Mouse (Mus musculus) neural tube, embryonic 15.5 days (tissue): ENCODE results near the gene Tspo. TPM values are rescaled to one million over a fixed set of nuclear protein-coding genes. Genes with fewer than 3 reads are reported as not detected.

ENCODE experiments used
- ATAC-seq: fragments of 200-750 bp; cut with Nextera tagmentation; 2 replicates; pipeline ENCODE4 v1.8.0; 2017; ENCODE audit warnings: mild to moderate bottlenecking, moderate TSS enrichment, moderate library complexity; ENCODE audit not compliant: low FRiP score
- H3K27ac ChIP-seq: fragments of 300-500 bp; sonication (generic); replicated peaks from 2 replicates; pipeline ENCODE4 v1.5.1; 2015; ENCODE audit warnings: mild to moderate bottlenecking, inconsistent platforms
- H3K27me3 ChIP-seq: fragments of 300-500 bp; sonication (generic); replicated peaks from 2 replicates; pipeline ENCODE4 v1.6.1; 2015; ENCODE audit warnings: inconsistent platforms
- H3K36me3 ChIP-seq: fragments of 300-500 bp; sonication (generic); 2 replicates; pipeline ENCODE4 v1.6.1; 2015; ENCODE audit warnings: inconsistent platforms
- H3K4me1 ChIP-seq: fragments of 300-500 bp; sonication (generic); 2 replicates; pipeline ENCODE4 v1.6.1; 2015; ENCODE audit warnings: inconsistent platforms
- H3K4me2 ChIP-seq: fragments of 300-500 bp; sonication (generic); 2 replicates; pipeline ENCODE4 v1.6.1; 2015; ENCODE audit warnings: inconsistent platforms, mild to moderate bottlenecking, moderate library complexity
- H3K4me3 ChIP-seq: fragments of 300-500 bp; sonication (generic); replicated peaks from 2 replicates; pipeline ENCODE4 v1.5.1; 2015; ENCODE audit warnings: mild to moderate bottlenecking, inconsistent platforms
- H3K9ac ChIP-seq: fragments of 300-500 bp; sonication (generic); replicated peaks from 2 replicates; pipeline ENCODE4 v1.6.1; 2015; ENCODE audit warnings: mild to moderate bottlenecking, inconsistent platforms
- H3K9me3 ChIP-seq: fragments of 300-500 bp; sonication (generic); replicated peaks from 2 replicates; pipeline ENCODE4 v1.6.1; 2016; ENCODE audit warnings: inconsistent platforms
- WGBS: fragments of 180-500 bp; shearing (Covaris S2); methylation state at CpG from one replicate; pipeline ENCODE4 v1.1.7; 2015; ENCODE audit warnings: mixed read lengths; 5-methylcytosine and 5-hydroxymethylcytosine counted together
- polyA plus RNA-seq: library from polyadenylated mRNA; unstranded; fragments of >200 nt; fragmentation: Nextera tagmentation; extraction: Ambion mirVana; gene quantifications from 2 replicates; pipeline ENCODE4 v1.2.1, GENCODE M21; 2015

The Tspo gene
- polyA plus RNA-seq, 1 experiment from 2014 or later = 9.6 TPM

- Histone ChIP-seq H3K9ac (no peak overlapping the region), H3K27ac (no peak overlapping the region), H3K4me3 (no peak overlapping the region), H3K36me3 (peaks cover 11% of the 10 kb centered on the region), H3K4me1 (peaks cover 40% of the 10 kb centered on the region), H3K27me3 (no peaks in the 10 kb centered on the region), H3K4me2 (peak overlapping the region; percentile 89; the same call in 1 of the 2 replicates), H3K9me3 (no peaks in the 10 kb centered on the region)
- 84% methylated on average over 8 of the region's 8 CpGs for WGBS
- ATAC-seq = no peak
Observed at GRCm38 (mm10) chr15:83592260-83593188, 29.1 kb downstream of the Tspo start.

DNA sequence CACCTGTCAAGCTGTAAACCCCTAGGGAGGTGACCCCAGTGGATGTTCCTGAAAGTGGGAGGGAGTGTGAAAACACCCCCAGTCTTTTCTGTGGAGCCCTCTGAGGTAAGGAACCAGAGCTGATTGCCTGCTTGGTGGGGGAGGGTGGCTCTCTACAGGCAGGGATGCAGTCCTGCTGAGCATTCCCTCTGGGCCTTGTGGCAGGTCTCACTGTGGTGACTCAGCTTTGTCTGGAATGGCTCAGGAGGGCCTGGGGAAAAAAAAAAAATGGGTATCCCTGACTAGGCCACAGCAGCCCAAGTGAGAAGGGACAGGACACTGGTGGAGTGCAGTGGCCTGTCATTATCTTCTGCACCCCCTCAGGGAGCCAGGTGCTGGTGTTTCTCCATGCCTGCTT is 29.8 kb downstream of the Tspo start:
- no peaks in the 10 kb centered on the region for H3K9me3 ChIP-seq
- peak overlapping the region; percentile 89 for H3K4me2 ChIP-seq
- peak overlapping the region; percentile 93 for H3K4me3 ChIP-seq
- ATAC-seq = no peak
- H3K4me1 ChIP-seq = peaks cover 40% of the 10 kb centered on the region
- H3K27ac ChIP-seq = no peak overlapping the region
- peaks cover 7% of the 10 kb centered on the region for H3K36me3 ChIP-seq
- H3K27me3 ChIP-seq = no peaks in the 10 kb centered on the region
- H3K9ac ChIP-seq = peak overlapping the region; percentile 85; the same call in 1 of the 2 replicates

DNA sequence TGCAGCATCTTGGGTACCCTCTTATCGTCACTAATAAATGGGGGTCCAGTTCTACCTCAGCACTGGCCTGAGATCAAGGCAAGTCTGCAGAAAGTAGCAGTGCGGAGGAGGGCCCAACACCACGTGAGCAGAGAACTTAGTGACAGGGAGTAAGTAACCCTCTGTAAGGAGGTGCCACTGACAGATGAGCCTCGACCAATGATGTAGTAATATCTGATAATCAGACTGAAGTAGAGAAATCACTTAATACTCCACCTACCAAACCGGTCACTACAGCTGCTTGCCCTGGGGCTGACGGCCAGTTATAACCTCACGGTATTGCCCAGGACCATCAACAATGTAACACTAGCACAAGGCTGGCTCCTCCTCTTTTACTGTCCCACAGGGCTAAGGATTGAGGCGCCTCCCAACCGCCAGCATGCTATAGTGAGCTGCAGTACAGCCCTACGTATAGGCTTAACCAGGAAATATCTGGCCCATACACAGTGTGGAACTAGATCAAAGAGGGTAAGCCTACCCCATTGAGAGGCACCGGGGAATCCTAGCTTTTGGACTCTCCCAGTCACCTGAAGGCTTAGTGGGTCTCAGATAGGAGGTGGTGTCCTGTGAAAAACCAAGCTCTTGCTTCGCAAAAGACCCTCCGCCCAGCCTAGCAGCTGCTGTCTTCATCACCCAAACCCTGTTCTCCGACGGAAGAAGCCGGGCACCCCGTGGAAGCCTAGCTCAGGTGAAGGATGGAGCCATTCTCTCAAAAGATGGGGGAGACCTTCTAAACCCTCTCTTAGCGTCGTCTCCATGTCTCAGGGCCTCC is 30.5 kb downstream of the Tspo start:
- Histone ChIP-seq H3K4me3 (peak overlapping the region; percentile 93), H3K27me3 (no peaks in the 10 kb centered on the region), H3K4me1 (peaks cover 40% of the 10 kb centered on the region), H3K27ac (peak overlapping the region; percentile 80; the same call in 1 of the 2 replicates), H3K4me2 (peak overlapping the region; percentile 89), H3K36me3 (no peaks in the 10 kb centered on the region; the same call in 1 of the 2 replicates), H3K9ac (peak overlapping the region; percentile 85), H3K9me3 (no peaks in the 10 kb centered on the region)
- ATAC-seq = peak; percentile 48
- 8% methylated on average over 19 of the region's 19 CpGs for WGBS

DNA sequence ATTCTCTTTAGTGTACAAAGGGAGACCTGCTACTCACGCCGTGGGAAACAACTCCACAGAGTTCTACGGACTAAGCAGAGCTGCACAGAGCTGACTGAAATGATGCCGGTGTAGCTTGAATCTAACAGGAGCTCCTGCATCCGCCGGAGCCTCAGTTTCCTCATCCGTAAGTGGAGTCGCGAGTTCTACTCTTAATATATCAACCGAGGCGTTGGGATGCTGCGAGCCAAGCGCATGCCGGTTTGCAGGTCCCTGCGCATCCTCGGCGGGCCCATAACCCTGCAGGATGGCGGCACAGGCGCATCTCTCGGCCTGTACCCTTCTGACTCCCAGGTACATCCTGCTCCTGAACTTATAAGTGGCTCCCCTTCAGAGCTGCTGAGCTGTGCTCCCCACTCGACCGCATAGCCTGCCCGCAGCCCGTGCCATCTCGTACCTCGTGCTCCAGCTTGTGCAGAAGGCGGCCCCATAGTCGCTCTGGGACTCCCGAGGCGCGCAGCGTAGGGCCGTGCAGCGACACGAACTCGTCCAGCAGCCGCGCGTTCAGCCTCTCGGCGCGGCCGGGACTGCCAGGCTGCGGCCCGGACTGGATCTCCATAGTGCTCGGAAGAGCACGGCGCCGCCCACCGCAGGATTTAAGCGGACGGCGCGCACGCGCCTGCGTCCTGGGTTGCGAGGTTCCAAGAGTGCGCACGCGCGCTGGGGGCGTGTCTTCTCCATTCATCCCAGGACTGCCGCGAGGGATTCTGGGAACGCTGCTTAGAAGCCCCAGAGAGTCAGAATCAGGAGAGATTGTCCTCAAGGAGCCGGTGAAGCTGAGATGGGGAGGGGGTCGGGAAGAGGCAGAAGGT is 31.3 kb downstream of the Tspo start, which contains the start of gene Ttll12:
Ttll12 (minus strand) TSS at position 645 of the 851 bp plus-strand sequence.
- ATAC-seq = peak; percentile 96
- Histone ChIP-seq H3K27me3 (no peaks in the 10 kb centered on the region), H3K4me1 (peaks cover 40% of the 10 kb centered on the region), H3K9ac (peak within 1 kb of the TSS; percentile 85), H3K36me3 (no peaks in the 10 kb centered on the region; the same call in 1 of the 2 replicates), H3K4me3 (peak within 1 kb of the TSS; percentile 93), H3K9me3 (no peaks in the 10 kb centered on the region), H3K4me2 (peak within 1 kb of the TSS; percentile 89), H3K27ac (peak within 1 kb of the TSS; percentile 80)
- WGBS = under 1% methylated on average over 68 of the region's 68 CpGs

DNA sequence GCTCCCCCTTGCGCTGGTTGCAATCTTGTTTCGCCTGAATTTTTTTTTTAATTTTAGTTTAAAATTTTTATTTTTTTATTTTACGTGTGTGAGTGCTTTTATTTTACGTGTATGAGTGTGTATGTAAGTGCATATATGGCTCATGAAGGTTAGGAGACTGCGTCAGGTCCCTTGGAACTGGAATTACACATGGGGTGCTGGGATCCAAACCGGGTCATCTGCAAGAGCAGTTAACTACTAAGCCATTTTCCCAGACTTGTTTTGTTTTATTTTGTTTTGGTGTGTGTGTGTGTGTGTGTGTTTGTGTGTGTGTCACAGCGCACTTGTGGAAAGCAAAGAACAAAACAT is 31.9 kb downstream of the Tspo start:
- H3K27me3 ChIP-seq = no peaks in the 10 kb centered on the region
- H3K9ac ChIP-seq = peak overlapping the region; percentile 47; the same call in 1 of the 2 replicates
- no peaks in the 10 kb centered on the region for H3K36me3 ChIP-seq
- H3K27ac ChIP-seq = peak overlapping the region; percentile 76
- peak; percentile 49 for ATAC-seq
- peak overlapping the region; percentile 89 for H3K4me2 ChIP-seq
- H3K4me1 ChIP-seq = peaks cover 40% of the 10 kb centered on the region
- WGBS = 34% methylated on average over 7 of the region's 7 CpGs
- H3K4me3 ChIP-seq = peak overlapping the region; percentile 93
- H3K9me3 ChIP-seq = no peaks in the 10 kb centered on the region

GRCm38 (mm10) chr15:83596833-83597232 is 33.4 kb downstream of the Tspo start:
- Histone ChIP-seq H3K27me3 (no peaks in the 10 kb centered on the region), H3K9me3 (no peaks in the 10 kb centered on the region), H3K9ac (no peak overlapping the region), H3K4me3 (no peak overlapping the region), H3K4me1 (peaks cover 33% of the 10 kb centered on the region), H3K27ac (no peak overlapping the region), H3K4me2 (no peak overlapping the region), H3K36me3 (no peaks in the 10 kb centered on the region)
- no peak for ATAC-seq
- 93% methylated on average over 4 of the region's 4 CpGs for WGBS

GRCm38 (mm10) chr15:83601185-83601584 is 37.8 kb downstream of the Tspo start:
- 79% methylated on average over 4 of the region's 4 CpGs for WGBS
- ATAC-seq = no peak
- H3K36me3 ChIP-seq = no peaks in the 10 kb centered on the region
- no peaks in the 10 kb centered on the region for H3K4me1 ChIP-seq
- H3K9me3 ChIP-seq = no peaks in the 10 kb centered on the region
- H3K4me3 ChIP-seq = no peak overlapping the region
- no peaks in the 10 kb centered on the region for H3K27me3 ChIP-seq
- no peak overlapping the region for H3K4me2 ChIP-seq
- no peak overlapping the region for H3K27ac ChIP-seq
- no peak overlapping the region for H3K9ac ChIP-seq

- Histone ChIP-seq H3K27ac (no peak overlapping the region), H3K4me3 (no peak overlapping the region), H3K36me3 (no peaks in the 10 kb centered on the region), H3K9me3 (no peaks in the 10 kb centered on the region), H3K4me1 (no peaks in the 10 kb centered on the region), H3K9ac (no peak overlapping the region), H3K27me3 (no peaks in the 10 kb centered on the region), H3K4me2 (no peak overlapping the region)
- no peak for ATAC-seq
- 80% methylated on average over 13 of the region's 13 CpGs for WGBS
Observed at GRCm38 (mm10) chr15:83602372-83603045, 39.1 kb downstream of the Tspo start.

GRCm38 (mm10) chr15:83603046-83603396 is 39.6 kb downstream of the Tspo start:
- 95% methylated on average over 1 of the region's 1 CpGs for WGBS
- H3K9ac ChIP-seq = no peak overlapping the region

GRCm38 (mm10) chr15:83603426-83603825 is 40.0 kb downstream of the Tspo start:
- Histone ChIP-seq H3K4me2 (no peak overlapping the region), H3K36me3 (no peaks in the 10 kb centered on the region), H3K4me1 (no peaks in the 10 kb centered on the region), H3K27me3 (no peaks in the 10 kb centered on the region), H3K9me3 (no peaks in the 10 kb centered on the region), H3K9ac (no peak overlapping the region), H3K27ac (no peak overlapping the region), H3K4me3 (no peak overlapping the region)
- no peak for ATAC-seq
- 95% methylated on average over 7 of the region's 7 CpGs for WGBS

More at GRCm38 (mm10) chr15:83603046-83603396, 39.6 kb downstream of the Tspo start:
- H3K27me3 ChIP-seq = no peaks in the 10 kb centered on the region
- ATAC-seq = no peak
- no peaks in the 10 kb centered on the region for H3K9me3 ChIP-seq
- no peaks in the 10 kb centered on the region for H3K4me1 ChIP-seq
- H3K36me3 ChIP-seq = no peaks in the 10 kb centered on the region
- no peak overlapping the region for H3K27ac ChIP-seq
- no peak overlapping the region for H3K4me3 ChIP-seq
- no peak overlapping the region for H3K4me2 ChIP-seq
